Mouse (Mus musculus): Measurements from ENCODE around the gene Dgcr8.

Dgcr8 gene

GRCm38 (mm10) chr16:18248433-18249363, 40.3 kb downstream of the Dgcr8 start, which contains the start of the genes Trmt2a and Ranbp1:
Gene Trmt2a (plus strand): TSS chr16:18248679.
Gene Ranbp1 (minus strand): TSS chr16:18248732.
- peak; percentile 98 for DNase-seq

- DNase-seq = no peak
Observed at GRCm38 (mm10) chr16:18247521-18248399, 41.3 kb downstream of the Dgcr8 start.

- DNase-seq = no peak
Observed at GRCm38 (mm10) chr16:18241581-18241980, 47.5 kb downstream of the Dgcr8 start.

GRCm38 (mm10) chr16:18236676-18237501, 52.2 kb downstream of the Dgcr8 start:
- no peak for DNase-seq

- peak; percentile 71 for DNase-seq
Observed at GRCm38 (mm10) chr16:18235389-18236065, 53.5 kb downstream of the Dgcr8 start.

- peak; percentile 35 for DNase-seq
Observed at GRCm38 (mm10) chr16:18234671-18235388, 54.2 kb downstream of the Dgcr8 start, which contains the start of gene Zdhhc8. Gene Zdhhc8 (minus strand): TSS chr16:18235136.

GRCm38 (mm10) chr16:18233919-18234670, 55.0 kb downstream of the Dgcr8 start:
- DNase-seq = no peak

GRCm38 (mm10) chr16:18233451-18233850, 55.6 kb downstream of the Dgcr8 start:
- DNase-seq = no peak

- no peak for DNase-seq
Observed at GRCm38 (mm10) chr16:18231451-18231850, 57.6 kb downstream of the Dgcr8 start.

GRCm38 (mm10) chr16:18231047-18231446, 58.0 kb downstream of the Dgcr8 start:
- no peak for DNase-seq

GRCm38 (mm10) chr16:18230617-18231016, 58.4 kb downstream of the Dgcr8 start:
- DNase-seq = no peak

- no peak for DNase-seq
Observed at GRCm38 (mm10) chr16:18229622-18230021, 59.4 kb downstream of the Dgcr8 start.

GRCm38 (mm10) chr16:18228856-18229255, 60.2 kb downstream of the Dgcr8 start:
- DNase-seq = no peak

- DNase-seq = no peak
Observed at GRCm38 (mm10) chr16:18227897-18228422, 61.1 kb downstream of the Dgcr8 start.

- DNase-seq = no peak
Observed at GRCm38 (mm10) chr16:18227187-18227586, 61.9 kb downstream of the Dgcr8 start.

GRCm38 (mm10) chr16:18222188-18222587, 66.9 kb downstream of the Dgcr8 start:
- no peak for DNase-seq

GRCm38 (mm10) chr16:18221543-18221898, 67.5 kb downstream of the Dgcr8 start:
- no peak for DNase-seq

GRCm38 (mm10) chr16:18220856-18221542, 68.0 kb downstream of the Dgcr8 start:
- DNase-seq = no peak

GRCm38 (mm10) chr16:18220001-18220400, 69.0 kb downstream of the Dgcr8 start:
- DNase-seq = no peak
